Mouse (Mus musculus): ENCODE measurements around the gene Stoml3.

GRCm38 (mm10) chr3:53522794-53523193 lies 34.3 kb downstream of the Stoml3 start:
- no peak for TF ChIP-seq POLR2A (IDR thresholded peaks at IDR 0.05; ENCODE audit: insufficient read depth, low read depth, low read length)
- no peak for TF ChIP-seq CTCF (IDR thresholded peaks at IDR 0.05; ENCODE audit: insufficient read depth, low read depth, low read length)

Measured in olfactory bulb, adult 2 months (tissue).